Mouse (Mus musculus): ENCODE measurements at regions not wholly inside any gene's neighbourhood (a gene's known extent, or its start where the extent isn't known, plus 50 kb on each side); places are given as distances from the start of the nearest gene placed in this dataset.

- no peak overlapping the region for H3K4me3 ChIP-seq
- WGBS, result 77% methylated on average over 5 of the region's 5 CpGs
- no peak overlapping the region for H3K4me2 ChIP-seq (replicated peaks)
- no peaks in the 10 kb centered on the region for H3K9me3 ChIP-seq
- ATAC-seq (ENCODE audit: low FRiP score, low read depth), result no peak
- no peaks in the 10 kb centered on the region for H3K4me1 ChIP-seq
- H3K27ac ChIP-seq, result no peak overlapping the region
- no peaks in the 10 kb centered on the region for H3K36me3 ChIP-seq
- H3K27me3 ChIP-seq (replicated peaks), result no peaks in the 10 kb centered on the region
- H3K9ac ChIP-seq, result no peak overlapping the region
These were observed 210.3 kb upstream of the Jmjd1c start for GRCm38 (mm10) chr10:66885575-66885974.

GRCm38 (mm10) chr10:66889786-66890555 lies 206.0 kb upstream of the Jmjd1c start:
- Histone ChIP-seq H3K9ac (no peak overlapping the region), H3K9me3 (no peaks in the 10 kb centered on the region), H3K4me3 (no peak overlapping the region), H3K4me2 (replicated peaks) (no peak overlapping the region), H3K4me1 (no peaks in the 10 kb centered on the region), H3K27ac (no peak overlapping the region), H3K36me3 (no peaks in the 10 kb centered on the region), H3K27me3 (replicated peaks) (no peaks in the 10 kb centered on the region)
- ATAC-seq (ENCODE audit: low FRiP score, low read depth), result no peak
- WGBS, result 89% methylated on average over 12 of the region's 12 CpGs

GRCm38 (mm10) chr10:66891811-66892210 lies 204.1 kb upstream of the Jmjd1c start:
- no peak for ATAC-seq (ENCODE audit: low FRiP score, low read depth)
- H3K4me2 ChIP-seq (replicated peaks), result no peak overlapping the region
- WGBS, result 91% methylated on average over 1 of the region's 1 CpGs

GRCm38 (mm10) chr10:66893836-66894235 lies 202.1 kb upstream of the Jmjd1c start:
- Histone ChIP-seq H3K4me3 (no peak overlapping the region), H3K4me2 (replicated peaks) (no peak overlapping the region), H3K4me1 (peaks cover 6% of the 10 kb centered on the region; the same call in 1 of the 2 replicates), H3K9me3 (no peaks in the 10 kb centered on the region), H3K27me3 (replicated peaks) (no peaks in the 10 kb centered on the region), H3K27ac (no peak overlapping the region), H3K9ac (no peak overlapping the region), H3K36me3 (no peaks in the 10 kb centered on the region)
- ATAC-seq (ENCODE audit: low FRiP score, low read depth), result no peak
- 92% methylated on average over 14 of the region's 14 CpGs for WGBS

More at GRCm38 (mm10) chr10:66891811-66892210, 204.1 kb upstream of the Jmjd1c start:
- Histone ChIP-seq H3K9me3 (no peaks in the 10 kb centered on the region), H3K27me3 (replicated peaks) (no peaks in the 10 kb centered on the region), H3K36me3 (no peaks in the 10 kb centered on the region), H3K4me1 (no peaks in the 10 kb centered on the region), H3K4me3 (no peak overlapping the region), H3K9ac (no peak overlapping the region), H3K27ac (no peak overlapping the region)

GRCm38 (mm10) chr10:66896698-66897622 lies 199.0 kb upstream of the Jmjd1c start:
- no peak overlapping the region for H3K9ac ChIP-seq
- H3K4me2 ChIP-seq (replicated peaks), result no peak overlapping the region
- H3K27me3 ChIP-seq (replicated peaks), result no peaks in the 10 kb centered on the region
- WGBS, result 23% methylated on average over 11 of the region's 11 CpGs
- no peak overlapping the region for H3K27ac ChIP-seq
- peaks cover 14% of the 10 kb centered on the region; the same call in 1 of the 2 replicates for H3K4me1 ChIP-seq
- ATAC-seq (ENCODE audit: low FRiP score, low read depth), result no peak
- no peaks in the 10 kb centered on the region for H3K36me3 ChIP-seq
- no peaks in the 10 kb centered on the region for H3K9me3 ChIP-seq
- H3K4me3 ChIP-seq, result no peak overlapping the region

- no peaks in the 10 kb centered on the region for H3K27me3 ChIP-seq (replicated peaks)
- ATAC-seq (ENCODE audit: low FRiP score, low read depth), result no peak
- H3K9ac ChIP-seq, result no peak overlapping the region
- no peaks in the 10 kb centered on the region for H3K9me3 ChIP-seq
- H3K4me1 ChIP-seq, result peaks cover 14% of the 10 kb centered on the region; the same call in 1 of the 2 replicates
- no peaks in the 10 kb centered on the region for H3K36me3 ChIP-seq
- H3K4me3 ChIP-seq, result no peak overlapping the region
- no peak overlapping the region for H3K4me2 ChIP-seq (replicated peaks)
- 88% methylated on average over 5 of the region's 5 CpGs for WGBS
- no peak overlapping the region for H3K27ac ChIP-seq
These were observed 196.2 kb upstream of the Jmjd1c start for GRCm38 (mm10) chr10:66899724-66900123.

GRCm38 (mm10) chr10:66900781-66901180 lies 195.1 kb upstream of the Jmjd1c start:
- Histone ChIP-seq H3K27ac (no peak overlapping the region), H3K27me3 (replicated peaks) (no peaks in the 10 kb centered on the region), H3K36me3 (no peaks in the 10 kb centered on the region), H3K9ac (no peak overlapping the region), H3K4me3 (no peak overlapping the region), H3K9me3 (no peaks in the 10 kb centered on the region), H3K4me1 (peaks cover 14% of the 10 kb centered on the region; the same call in 1 of the 2 replicates), H3K4me2 (replicated peaks) (no peak overlapping the region)
- 60% methylated on average over 10 of the region's 10 CpGs for WGBS
- ATAC-seq (ENCODE audit: low FRiP score, low read depth), result no peak

- H3K27ac ChIP-seq, result no peak overlapping the region
These were observed 194.1 kb upstream of the Jmjd1c start for GRCm38 (mm10) chr10:66901873-66902272.

GRCm38 (mm10) chr10:66904552-66905367 lies 191.2 kb upstream of the Jmjd1c start:
- H3K27ac ChIP-seq, result no peak overlapping the region
- H3K4me1 ChIP-seq, result peaks cover 8% of the 10 kb centered on the region; the same call in 1 of the 2 replicates
- H3K27me3 ChIP-seq (replicated peaks), result no peaks in the 10 kb centered on the region
- H3K4me2 ChIP-seq (replicated peaks), result no peak overlapping the region
- no peaks in the 10 kb centered on the region for H3K36me3 ChIP-seq
- H3K9me3 ChIP-seq, result no peaks in the 10 kb centered on the region
- ATAC-seq (ENCODE audit: low FRiP score, low read depth), result no peak
- H3K9ac ChIP-seq, result no peak overlapping the region
- no peak overlapping the region for H3K4me3 ChIP-seq
- WGBS, result 83% methylated on average over 10 of the region's 10 CpGs

More at GRCm38 (mm10) chr10:66901873-66902272, 194.1 kb upstream of the Jmjd1c start:
- Histone ChIP-seq H3K27me3 (replicated peaks) (no peaks in the 10 kb centered on the region), H3K9ac (0 out of 2 replicates have a peak overlapping the region, but pooled peaks have one; percentile 29), H3K4me1 (peaks cover 14% of the 10 kb centered on the region; the same call in 1 of the 2 replicates), H3K4me2 (replicated peaks) (peak overlapping the region; percentile 54), H3K36me3 (no peaks in the 10 kb centered on the region), H3K4me3 (no peak overlapping the region), H3K9me3 (no peaks in the 10 kb centered on the region)
- ATAC-seq (ENCODE audit: low FRiP score, low read depth), result 0 out of 2 replicates have a peak, but pooled peaks have one; percentile 39
- 1% methylated on average over 9 of the region's 9 CpGs for WGBS

GRCm38 (mm10) chr10:66907842-66908241 lies 188.1 kb upstream of the Jmjd1c start:
- H3K9ac ChIP-seq, result no peak overlapping the region
- no peaks in the 10 kb centered on the region for H3K36me3 ChIP-seq
- H3K27me3 ChIP-seq (replicated peaks), result no peaks in the 10 kb centered on the region
- H3K9me3 ChIP-seq, result no peaks in the 10 kb centered on the region
- H3K4me1 ChIP-seq, result peaks cover 8% of the 10 kb centered on the region
- no peak overlapping the region for H3K4me2 ChIP-seq (replicated peaks)
- no peak overlapping the region for H3K4me3 ChIP-seq
- no peak overlapping the region for H3K27ac ChIP-seq
- no peak for ATAC-seq (ENCODE audit: low FRiP score, low read depth)
- WGBS, result 76% methylated on average over 4 of the region's 4 CpGs

GRCm38 (mm10) chr10:66909204-66909889 lies 186.6 kb upstream of the Jmjd1c start:
- no peak overlapping the region for H3K4me2 ChIP-seq (replicated peaks)
- no peaks in the 10 kb centered on the region for H3K27me3 ChIP-seq (replicated peaks)
- H3K9ac ChIP-seq, result no peak overlapping the region
- H3K9me3 ChIP-seq, result no peaks in the 10 kb centered on the region
- no peak for ATAC-seq (ENCODE audit: low FRiP score, low read depth)
- no peaks in the 10 kb centered on the region for H3K36me3 ChIP-seq
- H3K4me1 ChIP-seq, result peaks cover 22% of the 10 kb centered on the region
- no peak overlapping the region for H3K4me3 ChIP-seq
- H3K27ac ChIP-seq, result no peak overlapping the region
- 14% methylated on average over 12 of the region's 12 CpGs for WGBS
